Mouse (Mus musculus) limb, embryonic 14.5 days (tissue): ENCODE results near the gene Mtmr11. TPM values are rescaled to one million over a fixed set of nuclear protein-coding genes. Genes with fewer than 3 reads are reported as not detected.

Source experiments
- ATAC-seq: fragments of 200-750 bp; cut with Nextera tagmentation; 2 replicates; pipeline ENCODE4 v1.8.0; 2017; ENCODE audit warnings: low read depth, moderate number of reproducible peaks, moderate TSS enrichment; ENCODE audit not compliant: low FRiP score
- DNase-seq: peaks from one replicate; pipeline ENCODE4 v3.0.0-alpha.2; 2015; ENCODE audit warnings: low spot score
- H3K27ac ChIP-seq: fragments of 300-500 bp; sonication (generic); replicated peaks from 2 replicates; pipeline ENCODE4 v1.5.1; 2014; ENCODE audit warnings: low read depth, mild to moderate bottlenecking, low read length, moderate library complexity, mixed read lengths
- H3K27me3 ChIP-seq: fragments of 300-500 bp; sonication (generic); 2 replicates; pipeline ENCODE4 v1.6.1; 2014; ENCODE audit warnings: low read length, mixed read lengths; ENCODE audit not compliant: control insufficient read depth, insufficient read depth
- H3K36me3 ChIP-seq: fragments of 300-500 bp; sonication (generic); 2 replicates; pipeline ENCODE4 v1.6.1; 2014; ENCODE audit warnings: mild to moderate bottlenecking, low read length, moderate library complexity, mixed read lengths; ENCODE audit not compliant: control insufficient read depth, insufficient read depth
- H3K4me1 ChIP-seq: fragments of 300-500 bp; sonication (generic); 2 replicates; pipeline ENCODE4 v1.6.1; 2014; ENCODE audit warnings: antibody characterized with exemption, low read length, mixed read lengths; ENCODE audit not compliant: control insufficient read depth, insufficient read depth
- H3K4me2 ChIP-seq: fragments of 300-500 bp; sonication (generic); replicated peaks from 2 replicates; pipeline ENCODE4 v1.6.1; 2014; ENCODE audit warnings: low read depth, mild to moderate bottlenecking, low read length, moderate library complexity; ENCODE audit not compliant: severe bottlenecking
- H3K4me3 ChIP-seq: fragments of 300-500 bp; sonication (generic); replicated peaks from 2 replicates; pipeline ENCODE4 v1.5.1; 2014; ENCODE audit warnings: low read length
- H3K9ac ChIP-seq: fragments of 300-500 bp; sonication (generic); 2 replicates; pipeline ENCODE4 v1.6.1; 2014; ENCODE audit warnings: mild to moderate bottlenecking, low read depth, low read length, moderate library complexity; ENCODE audit not compliant: severe bottlenecking
- H3K9me3 ChIP-seq: fragments of 300-500 bp; sonication (generic); 2 replicates; pipeline ENCODE4 v1.6.1; 2016; ENCODE audit warnings: low read length; ENCODE audit not compliant: control insufficient read depth
- POLR2A ChIP-seq: fragments of 200-500 bp; IDR thresholded peaks from 2 replicates; pipeline ENCODE4 v1.8.0; 2012; ENCODE audit warnings: inconsistent platforms, mild to moderate bottlenecking, moderate library complexity, borderline replicate concordance; ENCODE audit not compliant: insufficient read depth, insufficient read length; ENCODE audit errors: extremely low read depth
- WGBS: fragments of 180-500 bp; shearing (Covaris S2); extraction: QIAGEN DNeasy Blood & Tissue Kit; methylation state at CpG from one replicate; pipeline ENCODE4 v1.1.7; 2014; 5-methylcytosine and 5-hydroxymethylcytosine counted together
- polyA plus RNA-seq, 2 experiments: library from polyadenylated mRNA; depleted of rRNA in 1 of 2; stranded (reverse) in 1 of 2; unstranded in 1 of 2; fragments of >200 nt; fragmentation: Nextera tagmentation in 1 of 2; extraction: Ambion mirVana in 1 of 2; gene quantifications; 2 replicates each; pipeline versions ENCODE4 v1.2.1 to v1.2.3; 2012 to 2014

Mtmr11 gene
- polyA plus RNA-seq, 2 experiments: 27.5 to 42.9 TPM

GRCm38 (mm10) chr3:96192977-96193376 is 31.2 kb downstream of the Mtmr11 start:
- TF ChIP-seq POLR2A: no peak
- no peaks in the 10 kb centered on the region for H3K9me3 ChIP-seq
- H3K9ac ChIP-seq: no peak overlapping the region
- peaks cover 10% of the 10 kb centered on the region for H3K4me1 ChIP-seq
- H3K36me3 ChIP-seq: 0 out of 2 replicates have a peak, but pooled peaks cover 6% of the 10 kb centered on the region
- ATAC-seq (no peak), DNase-seq (no peak)
- H3K4me3 ChIP-seq: no peak overlapping the region
- H3K4me2 ChIP-seq: no peak overlapping the region
- no peaks in the 10 kb centered on the region for H3K27me3 ChIP-seq
- H3K27ac ChIP-seq: no peak overlapping the region
- 45% methylated on average over 12 of the region's 12 CpGs for WGBS

- no peak for DNase-seq
- no peak for ATAC-seq
- Histone ChIP-seq H3K27me3 (no peaks in the 10 kb centered on the region), H3K9ac (no peak overlapping the region), H3K4me3 (no peak overlapping the region), H3K36me3 (0 out of 2 replicates have a peak, but pooled peaks cover 3% of the 10 kb centered on the region), H3K9me3 (no peaks in the 10 kb centered on the region), H3K4me1 (peaks cover 12% of the 10 kb centered on the region), H3K27ac (no peak overlapping the region), H3K4me2 (no peak overlapping the region)
- 79% methylated on average over 10 of the region's 10 CpGs for WGBS
- TF ChIP-seq POLR2A: no peak
Measured at GRCm38 (mm10) chr3:96194966-96195365, 33.2 kb downstream of the Mtmr11 start.

GRCm38 (mm10) chr3:96195616-96196313 is 34.0 kb downstream of the Mtmr11 start:
- no peaks in the 10 kb centered on the region for H3K9me3 ChIP-seq
- WGBS: 89% methylated on average over 11 of the region's 11 CpGs
- H3K36me3 ChIP-seq: 0 out of 2 replicates have a peak, but pooled peaks cover 3% of the 10 kb centered on the region
- no peaks in the 10 kb centered on the region for H3K27me3 ChIP-seq
- no peak for ATAC-seq
- H3K9ac ChIP-seq: no peak overlapping the region
- H3K27ac ChIP-seq: no peak overlapping the region
- DNase-seq: no peak
- no peak for TF ChIP-seq POLR2A
- peaks cover 12% of the 10 kb centered on the region for H3K4me1 ChIP-seq
- no peak overlapping the region; the same call in 1 of the 2 replicates for H3K4me3 ChIP-seq
- no peak overlapping the region for H3K4me2 ChIP-seq

- WGBS: 17% methylated on average over 26 of the region's 27 CpGs
- no peak for TF ChIP-seq POLR2A
- Histone ChIP-seq H3K27ac (peak overlapping the region; percentile 96), H3K27me3 (no peaks in the 10 kb centered on the region), H3K4me3 (peak overlapping the region; percentile 68), H3K9ac (peak overlapping the region; percentile 81), H3K36me3 (0 out of 2 replicates have a peak, but pooled peaks cover under 1% of the 10 kb centered on the region), H3K4me1 (peaks cover 12% of the 10 kb centered on the region), H3K4me2 (peak overlapping the region; percentile 95), H3K9me3 (no peaks in the 10 kb centered on the region)
- no peak for DNase-seq
- no peak; the same call in 1 of the 2 replicates for ATAC-seq
Measured at GRCm38 (mm10) chr3:96196437-96197128, 34.8 kb downstream of the Mtmr11 start.

GRCm38 (mm10) chr3:96197129-96197749 is 35.4 kb downstream of the Mtmr11 start:
- Histone ChIP-seq H3K9ac (peak overlapping the region; percentile 81), H3K4me2 (peak overlapping the region; percentile 95), H3K36me3 (no peaks in the 10 kb centered on the region), H3K4me1 (peaks cover 12% of the 10 kb centered on the region), H3K27me3 (no peaks in the 10 kb centered on the region), H3K27ac (peak overlapping the region; percentile 96), H3K4me3 (peak overlapping the region; percentile 68), H3K9me3 (no peaks in the 10 kb centered on the region)
- DNase-seq (peak; percentile 95), ATAC-seq (peak; percentile 96)
- WGBS: under 1% methylated on average over 49 of the region's 50 CpGs
- peak; percentile 91; the same call in 1 of the 2 replicates for TF ChIP-seq POLR2A
